Mouse (Mus musculus): Measurements from ENCODE around the gene Nsun4. TPM values are rescaled to one million over a fixed set of nuclear protein-coding genes. Genes with fewer than 3 reads are reported as not detected.

The Nsun4 gene
- 8.8 and 10.2 TPM in 2 replicates for polyA plus RNA-seq (2015; fragmentation: Nextera tagmentation; extraction: Ambion mirVana)

DNA sequence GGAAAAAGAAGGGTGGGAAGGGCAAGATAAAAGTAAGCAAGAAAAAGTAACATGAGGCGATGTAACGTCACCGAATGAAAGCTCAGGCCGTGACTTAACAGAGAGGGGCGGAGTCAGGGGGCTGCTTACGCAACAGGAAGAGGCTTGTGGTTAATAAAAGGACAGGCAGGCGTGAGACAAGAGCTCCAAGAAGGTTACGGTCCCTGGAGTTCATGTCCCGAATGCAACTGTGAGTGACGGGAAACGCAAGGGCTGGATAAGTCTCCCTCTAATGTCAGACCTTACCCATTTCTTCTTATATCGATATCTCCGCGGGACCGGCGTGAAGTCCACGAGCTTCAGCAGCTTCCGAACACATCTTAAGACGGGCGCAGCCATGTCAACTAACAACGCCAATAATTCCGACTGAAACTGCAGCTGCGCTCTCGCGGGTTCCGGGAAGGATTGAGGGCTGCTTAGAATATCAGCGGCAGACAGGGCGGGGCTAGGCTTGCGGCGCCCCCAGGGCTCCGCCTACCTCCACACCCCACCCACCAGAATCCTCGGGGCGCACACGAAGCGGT lies at the start of gene Nsun4:
Nsun4 (minus strand) TSS at position 478 of the 563 bp plus-strand sequence.

DNA sequence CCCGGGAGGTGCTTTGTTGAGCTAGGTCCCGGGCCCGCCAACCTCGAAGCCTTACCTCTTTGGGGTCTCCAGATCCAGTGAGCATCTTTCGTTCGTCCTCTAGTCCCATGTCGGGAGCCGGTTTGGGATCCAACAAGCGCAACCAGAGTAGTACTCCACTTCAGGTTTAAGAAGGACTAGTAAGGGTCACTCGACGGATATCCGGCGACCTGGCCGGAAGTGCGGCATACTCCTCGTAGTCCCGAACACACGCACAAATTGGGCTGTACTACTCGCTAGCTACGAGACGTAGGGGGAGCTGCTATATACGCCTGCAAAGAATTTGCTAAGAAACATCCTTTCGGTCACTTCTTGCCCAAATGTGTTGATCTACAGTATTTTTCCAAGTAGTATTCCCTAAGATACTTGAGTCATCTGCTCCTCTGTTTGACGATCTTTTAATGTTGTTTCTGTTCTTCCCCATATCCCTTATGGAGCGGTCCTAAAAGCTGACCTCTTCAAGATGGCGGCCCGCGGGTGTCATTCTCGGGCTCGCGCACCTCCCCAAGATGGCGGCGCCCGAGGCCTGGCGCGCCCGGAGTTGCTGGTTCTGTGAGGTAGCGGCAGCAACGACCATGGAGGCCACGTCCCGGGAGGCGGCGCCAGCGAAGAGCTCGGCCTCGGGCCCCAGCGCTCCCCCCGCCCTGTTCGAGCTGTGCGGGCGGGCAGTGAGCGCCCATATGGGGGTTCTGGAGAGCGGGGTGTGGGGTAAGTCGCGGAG lies 21.4 kb upstream of the Nsun4 start, which contains the start of the genes Uqcrh and Lrrc41:
Uqcrh (minus strand) TSS at position 211 of the 760 bp plus-strand sequence.
Lrrc41 (plus strand) TSS at position 409 of the 760 bp plus-strand sequence.

DNA sequence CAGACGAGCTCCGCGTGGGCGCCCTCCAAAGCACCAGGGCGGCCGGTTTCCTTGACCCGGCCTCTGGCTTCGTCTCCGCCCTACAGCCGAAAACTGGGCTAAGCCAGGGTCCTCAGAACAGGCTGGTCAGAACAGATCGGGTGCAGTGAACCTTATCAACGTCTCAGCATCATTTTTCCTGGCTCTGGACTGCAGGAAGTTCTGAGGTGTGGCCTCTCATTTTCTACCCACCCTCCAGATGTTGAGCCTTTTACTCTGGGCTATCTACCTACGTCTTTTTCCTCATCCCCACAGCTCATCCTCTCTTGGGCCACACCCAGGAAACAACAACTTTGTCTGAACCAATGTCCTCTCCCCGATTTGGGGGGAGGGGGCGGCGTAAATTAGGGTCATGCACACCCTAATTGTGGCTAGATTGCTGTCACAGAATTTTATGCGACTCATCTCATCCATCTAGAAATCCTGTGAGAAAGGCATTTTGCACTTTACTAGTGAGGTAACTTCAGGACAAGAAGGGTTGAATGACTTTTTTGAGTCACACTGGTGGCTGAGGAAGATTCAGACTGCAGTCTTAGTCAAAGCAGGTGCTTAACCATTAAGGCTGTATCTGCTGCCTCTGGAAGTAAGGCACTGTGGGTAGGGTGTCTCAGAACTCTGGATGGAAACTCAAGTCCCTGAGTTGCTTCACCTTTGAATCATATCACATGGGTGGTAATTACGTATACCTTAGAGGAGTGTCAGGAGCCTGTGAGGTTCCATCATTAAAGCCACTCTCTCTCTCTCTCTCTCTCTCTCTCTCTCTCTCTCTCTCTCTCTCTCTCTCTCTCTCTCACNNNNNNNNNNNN lies 35.6 kb downstream of the Nsun4 start, which contains the start of gene Faah:
Faah (minus strand) TSS at position 25 of the 845 bp plus-strand sequence.

Other genes with a start within 250 kb of the Nsun4 start
- 8.6 and 12.5 TPM in 2 replicates for gene Mob3c, start 225.8 kb downstream of the Nsun4 start, polyA plus RNA-seq (2015; fragmentation: Nextera tagmentation; extraction: Ambion mirVana)
- gene Mknk1, start 214.7 kb downstream of the Nsun4 start, polyA plus RNA-seq (2015; fragmentation: Nextera tagmentation; extraction: Ambion mirVana), result 32.7 TPM in 2 replicates
- not detected in 2 replicates for gene Kncn, start 169.5 kb downstream of the Nsun4 start, polyA plus RNA-seq (2015; fragmentation: Nextera tagmentation; extraction: Ambion mirVana)
- gene 6430628N08Rik, start 163.2 kb downstream of the Nsun4 start, polyA plus RNA-seq (2015; fragmentation: Nextera tagmentation; extraction: Ambion mirVana), result not detected in 2 replicates
- not detected in 2 replicates for gene Dmbx1, start 114.0 kb downstream of the Nsun4 start, polyA plus RNA-seq (2015; fragmentation: Nextera tagmentation; extraction: Ambion mirVana)
- gene Faah, start 36.0 kb downstream of the Nsun4 start, polyA plus RNA-seq (2015; fragmentation: Nextera tagmentation; extraction: Ambion mirVana), result 0.67 and 1.1 TPM in 2 replicates
- 440 and 452 TPM in 2 replicates for gene Uqcrh, start 21.2 kb upstream of the Nsun4 start, polyA plus RNA-seq (2015; fragmentation: Nextera tagmentation; extraction: Ambion mirVana)
- gene Lrrc41, start 21.4 kb upstream of the Nsun4 start, polyA plus RNA-seq (2015; fragmentation: Nextera tagmentation; extraction: Ambion mirVana), result 23.9 and 24.7 TPM in 2 replicates
- gene Rad54l, start 69.8 kb upstream of the Nsun4 start, polyA plus RNA-seq (2015; fragmentation: Nextera tagmentation; extraction: Ambion mirVana), result 34.5 and 37.3 TPM in 2 replicates
- 14.7 and 15.3 TPM in 2 replicates for gene Pomgnt1, start 70.0 kb upstream of the Nsun4 start, polyA plus RNA-seq (2015; fragmentation: Nextera tagmentation; extraction: Ambion mirVana)
- 0.41 and 0.53 TPM in 2 replicates for gene Lurap1, start 97.5 kb upstream of the Nsun4 start, polyA plus RNA-seq (2015; fragmentation: Nextera tagmentation; extraction: Ambion mirVana)
- 0.08 and 0.14 TPM in 2 replicates for gene Tspan1, start 113.7 kb upstream of the Nsun4 start, polyA plus RNA-seq (2015; fragmentation: Nextera tagmentation; extraction: Ambion mirVana)
- not detected in 2 replicates for gene 1700042G07Rik, start 119.5 kb upstream of the Nsun4 start, polyA plus RNA-seq (2015; fragmentation: Nextera tagmentation; extraction: Ambion mirVana)
- gene Gm49337, start 119.5 kb upstream of the Nsun4 start, polyA plus RNA-seq (2015; fragmentation: Nextera tagmentation; extraction: Ambion mirVana), result not detected in 2 replicates
- gene Pik3r3, start 167.7 kb upstream of the Nsun4 start, polyA plus RNA-seq (2015; fragmentation: Nextera tagmentation; extraction: Ambion mirVana), result 2.0 and 3.2 TPM in 2 replicates

All from spleen, postnatal 0 days (tissue).